Mouse (Mus musculus) ES-CJ7 (cell line): ENCODE data around the gene Mboat7.

Experiments
- DNase-seq: peaks from one replicate; pipeline ENCODE4 v3.0.0; 2011; ENCODE audit warnings: low read depth, low spot score

Gene Mboat7

GRCm38 (mm10) chr7:3692382-3692986 is 839 bp downstream of the Mboat7 start, which contains the start of gene Tsen34:
Gene Tsen34 (plus strand): TSS chr7:3692863.
- DNase-seq = no peak

DNA sequence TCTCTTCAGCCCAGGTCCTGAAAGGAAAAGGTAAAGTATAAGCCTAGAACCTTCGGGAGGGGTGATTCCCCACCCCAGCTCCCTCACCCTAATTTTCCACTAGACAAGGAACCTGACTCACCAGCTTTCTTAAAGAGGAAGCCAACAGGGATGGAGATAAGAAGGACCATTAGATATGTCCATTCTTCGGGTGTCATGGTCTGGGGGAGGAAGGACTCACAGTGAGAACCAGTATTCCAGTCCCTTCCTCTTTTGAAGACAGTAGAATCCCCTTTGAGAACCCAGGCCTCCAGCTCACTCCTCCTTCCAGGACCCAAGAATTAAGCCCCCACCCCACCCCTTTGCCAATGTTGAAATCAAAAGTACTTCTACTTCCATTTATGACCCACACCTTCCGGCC is 1.4 kb downstream of the Mboat7 start:
- DNase-seq = no peak

DNA sequence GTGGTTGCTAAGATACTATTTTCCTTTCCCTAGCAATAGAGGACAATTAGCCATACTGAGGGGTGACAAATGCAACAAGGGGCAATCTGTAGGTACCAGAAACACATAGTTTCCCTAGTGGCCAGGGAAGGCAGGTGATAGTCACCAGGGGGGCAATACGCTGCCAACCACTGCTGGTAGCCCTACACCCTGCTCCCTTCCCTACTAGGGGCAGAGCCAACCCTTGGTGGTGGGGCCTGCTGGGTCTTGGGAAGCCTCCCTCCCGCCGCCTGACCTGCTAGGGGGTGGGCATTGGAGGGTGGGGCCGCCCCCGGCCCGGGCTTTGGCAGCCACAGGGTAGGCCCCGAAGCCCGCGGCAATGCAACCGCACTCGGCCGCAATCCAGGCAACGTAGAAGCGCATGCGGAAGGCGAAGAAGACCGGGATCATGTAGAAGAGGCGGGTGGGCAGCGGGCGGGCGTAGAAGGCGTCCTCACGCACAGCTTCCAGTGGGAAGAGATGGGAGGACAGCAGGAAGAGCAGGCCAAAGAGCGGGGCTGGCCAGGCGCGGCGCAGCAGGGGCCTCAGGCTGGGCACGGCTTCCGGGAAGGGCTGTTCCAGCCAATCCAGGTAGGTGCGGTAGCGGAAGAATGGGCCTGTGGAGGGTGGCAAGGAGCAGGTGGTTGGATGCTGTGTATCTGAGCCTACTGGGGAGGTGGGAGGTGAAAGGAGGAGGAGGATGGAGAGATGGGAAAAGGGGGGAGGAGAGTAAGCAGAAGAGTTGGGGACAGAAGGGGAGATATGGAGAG is 7.7 kb downstream of the Mboat7 start:
- no peak for DNase-seq

- DNase-seq = no peak
Measured at GRCm38 (mm10) chr7:3684698-3685097, 8.6 kb downstream of the Mboat7 start.

GRCm38 (mm10) chr7:3683908-3684550 is 9.3 kb downstream of the Mboat7 start:
- no peak for DNase-seq

GRCm38 (mm10) chr7:3677342-3677741 is 16.0 kb downstream of the Mboat7 start, which contains the start of gene Tmc4:
Gene Tmc4 (minus strand): TSS chr7:3677553.
- no peak for DNase-seq

- no peak for DNase-seq
Measured at GRCm38 (mm10) chr7:3676371-3676770, 17.0 kb downstream of the Mboat7 start.

DNA sequence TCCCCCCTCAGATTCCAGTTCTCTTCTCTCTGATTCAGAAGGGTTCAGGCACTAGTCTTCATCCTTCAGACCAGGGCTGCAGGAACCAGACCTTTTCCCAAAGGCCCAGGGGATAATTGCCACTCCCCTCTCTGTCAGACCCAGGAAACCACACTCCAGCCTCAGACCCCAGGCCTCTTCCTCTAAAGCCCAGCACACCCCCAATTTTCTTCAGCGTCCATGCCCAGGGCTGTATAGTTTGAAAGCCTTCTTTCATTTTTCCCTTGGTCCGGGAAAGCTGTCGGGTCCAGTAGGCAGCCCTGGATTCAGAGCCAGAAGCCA is 18.1 kb downstream of the Mboat7 start:
- no peak for DNase-seq

DNA sequence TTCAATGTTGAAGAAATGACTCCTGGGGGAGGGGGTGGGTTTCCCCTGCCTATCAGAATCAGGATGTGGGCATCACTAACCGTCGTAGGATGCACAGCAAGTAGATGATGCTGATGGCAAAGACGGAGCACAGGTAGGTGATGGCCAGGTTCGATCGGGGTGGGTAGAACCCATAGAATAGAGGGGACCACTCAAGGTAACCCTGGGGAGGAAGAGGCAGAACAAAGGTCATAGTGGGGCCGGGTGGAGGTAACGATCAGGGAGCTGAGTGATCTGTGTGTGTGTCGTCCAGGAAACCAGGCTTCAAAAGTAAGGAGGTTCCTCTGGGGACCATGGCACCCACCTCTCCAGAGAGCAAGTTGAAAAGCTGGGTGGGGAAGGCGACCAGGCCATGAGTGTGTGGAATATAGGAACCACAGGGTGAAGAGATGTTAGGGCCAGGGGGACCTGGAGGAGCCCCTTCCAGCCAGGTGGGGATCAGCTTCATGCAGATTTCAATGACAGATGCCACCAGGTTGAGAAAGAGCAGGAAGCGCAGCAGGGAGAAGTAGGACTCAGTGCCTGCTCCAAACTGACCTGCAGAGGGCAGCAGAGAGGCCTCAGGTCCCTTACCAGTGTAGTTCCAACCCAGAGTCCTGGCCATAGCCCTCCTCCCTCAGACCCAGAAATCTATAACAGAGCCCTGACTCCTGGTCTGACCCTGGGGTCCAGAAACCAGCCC is 18.7 kb downstream of the Mboat7 start:
- peak; percentile 89 for DNase-seq

DNA sequence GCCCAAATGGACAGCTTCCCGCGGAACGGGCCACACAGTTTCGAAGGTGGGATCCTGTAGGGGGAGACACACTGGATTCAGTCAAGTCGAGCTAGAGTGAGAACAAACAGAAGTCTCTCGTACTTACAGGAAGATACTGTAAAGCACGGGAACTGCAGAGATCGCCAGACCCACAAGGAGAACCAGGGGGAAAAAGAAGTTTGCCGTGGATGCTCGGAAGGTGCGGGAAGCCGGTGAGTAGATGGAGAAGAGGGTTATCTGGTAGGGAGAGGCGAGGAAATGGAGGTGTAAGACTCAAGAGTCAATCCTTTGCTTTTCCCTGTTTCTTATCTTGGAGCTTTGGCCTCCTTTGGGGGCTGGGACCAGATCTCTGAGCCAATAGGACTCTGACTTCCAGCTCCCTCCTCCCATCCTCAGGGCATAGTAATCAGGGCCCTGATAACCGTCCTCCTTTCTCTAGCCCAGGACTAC is 26.4 kb downstream of the Mboat7 start:
- peak; percentile 75 for DNase-seq

DNA sequence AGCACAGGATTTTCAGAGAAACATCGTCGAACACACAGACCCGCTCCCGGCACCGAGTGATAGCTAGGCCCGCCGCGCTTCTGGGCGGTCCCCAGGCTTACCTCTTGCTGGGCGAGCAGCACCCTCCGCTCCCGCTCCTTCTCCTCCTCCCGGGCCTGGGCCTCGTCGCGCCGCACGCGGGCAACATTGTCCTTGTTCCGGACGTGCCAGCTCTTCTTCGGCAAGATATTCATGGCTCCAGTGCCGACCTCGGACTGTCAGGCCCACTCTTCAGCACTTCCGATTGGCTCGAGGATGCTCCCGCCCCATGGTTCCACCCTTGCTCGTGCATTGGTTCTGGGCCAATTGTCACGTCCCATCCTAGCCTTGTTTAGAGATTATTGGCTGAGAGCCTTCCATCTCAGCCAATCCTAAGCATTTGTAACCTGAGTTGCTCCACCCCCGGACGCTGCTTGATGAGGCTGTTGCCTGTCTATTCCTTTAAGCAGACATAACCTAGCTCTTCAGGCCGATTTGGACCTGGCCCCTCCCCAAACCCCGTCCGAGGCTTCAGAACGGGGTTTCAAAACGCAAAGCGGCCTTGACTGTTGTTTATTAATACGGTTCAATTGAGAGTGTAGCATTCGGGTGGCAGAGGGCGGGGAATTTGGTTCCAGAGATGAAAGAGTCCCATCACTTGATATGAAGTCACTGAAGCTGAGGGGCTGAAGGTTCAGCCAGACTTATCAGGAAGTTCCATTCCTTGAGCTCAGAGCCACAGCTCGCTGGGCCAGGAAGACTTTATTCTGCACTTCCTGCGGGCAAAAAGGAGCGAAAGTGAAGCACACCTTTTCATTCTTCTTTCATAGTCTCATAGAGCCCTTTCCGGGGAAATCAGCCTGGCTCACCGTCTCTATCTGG is 27.9 kb downstream of the Mboat7 start, which contains the start of gene Leng1:
TSS of gene Leng1 (minus strand) at position 626 of the 900 bp plus-strand sequence.
- DNase-seq = peak; percentile 97

- no peak for DNase-seq
Measured at GRCm38 (mm10) chr7:3664524-3665214, 28.7 kb downstream of the Mboat7 start.

- no peak for DNase-seq
Measured at GRCm38 (mm10) chr7:3658578-3658977, 34.7 kb downstream of the Mboat7 start.

- DNase-seq = no peak
Measured at GRCm38 (mm10) chr7:3656966-3657365, 36.4 kb downstream of the Mboat7 start.

DNA sequence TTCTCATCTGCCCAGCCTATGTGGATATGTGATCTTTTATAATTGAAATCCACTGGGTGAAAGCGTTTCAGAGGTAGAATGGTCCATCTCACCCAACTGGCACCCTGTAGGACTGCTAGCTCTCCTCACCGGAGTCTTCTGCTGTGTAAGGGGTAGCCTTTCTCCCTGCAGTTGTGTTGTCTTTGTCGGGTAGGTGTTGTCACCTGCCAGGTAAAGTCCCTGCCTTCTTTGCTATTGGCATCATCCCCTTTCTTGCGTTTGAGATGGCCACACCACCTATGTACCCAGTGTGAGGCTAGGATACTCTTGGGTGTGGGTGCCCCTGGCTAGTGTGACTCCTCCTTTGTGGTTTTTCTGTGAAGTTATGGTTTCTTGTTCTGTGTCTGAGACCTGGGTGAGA is 46.7 kb downstream of the Mboat7 start:
- no peak for DNase-seq

DNA sequence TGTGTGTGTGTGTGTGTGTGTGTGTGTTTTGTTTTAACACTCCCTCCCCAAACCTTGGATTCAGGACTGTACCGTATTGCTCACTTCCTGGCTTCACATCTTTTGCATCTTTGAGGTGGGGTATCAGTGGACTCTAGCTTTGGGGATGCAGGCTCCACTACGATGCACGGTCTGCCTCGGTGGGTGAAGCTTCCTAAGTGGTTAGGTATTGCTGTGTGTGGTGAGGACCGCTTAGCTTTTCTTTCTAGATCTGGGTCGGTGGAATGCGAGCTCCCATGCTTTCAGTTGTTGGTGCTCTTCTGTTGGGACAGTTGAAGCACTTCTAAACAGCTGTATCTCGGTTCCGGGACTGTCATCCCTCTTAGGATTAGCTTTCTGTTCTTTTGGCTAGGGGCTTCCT is 47.1 kb downstream of the Mboat7 start:
- no peak for DNase-seq

DNA sequence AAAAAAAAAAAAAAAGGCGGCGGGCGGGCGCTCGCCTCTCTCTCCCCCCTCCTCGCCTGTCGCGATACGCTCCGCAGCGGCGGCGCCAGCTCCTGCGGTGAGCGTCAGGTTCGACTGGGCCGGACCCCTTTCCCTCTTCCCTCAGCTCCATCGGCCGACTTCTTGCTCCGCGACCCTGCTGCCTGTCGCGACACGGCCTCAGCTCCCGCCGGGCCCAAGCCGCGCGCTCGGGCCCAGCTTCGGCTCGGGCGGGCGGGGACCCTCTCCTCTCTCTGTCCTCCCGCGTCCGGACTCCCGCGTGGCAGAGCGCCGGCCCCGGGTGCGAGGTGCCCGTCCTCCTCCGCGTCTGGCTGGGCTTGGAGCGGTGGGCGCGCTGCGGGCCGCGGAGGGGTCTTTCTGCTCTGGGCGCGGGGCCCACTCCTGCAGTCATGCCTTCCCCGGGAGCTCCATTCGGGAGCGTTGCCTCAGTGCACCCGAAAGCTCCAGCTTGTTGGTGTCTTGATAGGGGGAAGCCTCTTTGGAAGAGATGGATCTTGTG is 47.8 kb downstream of the Mboat7 start:
- no peak for DNase-seq

DNA sequence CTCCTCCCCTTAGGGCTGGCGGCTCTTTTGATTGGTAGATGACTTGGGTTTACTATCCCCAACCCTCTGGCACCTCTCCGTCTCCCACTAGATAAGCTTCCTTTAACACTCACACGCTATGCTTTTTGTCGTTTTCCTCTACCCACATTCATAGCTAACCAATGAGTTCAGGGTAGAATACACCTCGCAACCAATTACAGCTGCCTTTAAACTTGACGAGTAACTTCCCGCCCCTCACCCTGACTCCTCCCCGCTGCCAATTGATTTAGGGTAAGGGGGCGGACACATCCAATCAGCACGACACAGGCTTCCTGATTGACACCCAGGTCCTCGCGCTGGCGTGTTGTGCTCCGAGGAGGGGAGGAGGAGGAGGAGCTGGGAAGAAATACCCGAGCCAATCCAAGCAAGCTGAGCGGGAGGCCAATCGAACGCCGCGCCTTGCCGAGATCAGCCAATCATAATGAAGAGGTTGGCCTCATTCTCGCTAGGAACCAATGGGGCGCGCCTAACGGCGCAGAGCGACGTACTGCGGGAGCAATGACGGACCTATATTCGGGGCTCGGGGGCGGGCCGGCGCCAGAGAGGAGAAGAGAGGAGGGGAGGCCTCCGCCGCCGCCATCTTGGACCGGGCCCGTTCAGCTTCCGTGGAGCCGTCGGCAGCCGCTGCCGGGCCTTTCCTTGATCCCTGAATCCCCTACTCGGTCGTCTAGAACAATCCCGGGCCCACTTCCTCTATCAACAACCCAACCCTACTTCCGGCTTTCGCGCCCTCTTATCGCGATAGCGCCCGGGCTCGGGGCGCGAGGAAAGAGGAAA is 48.4 kb downstream of the Mboat7 start, which contains the start of gene Cnot3:
TSS of gene Cnot3 (plus strand) at position 597 of the 816 bp plus-strand sequence.
- peak; percentile 99 for DNase-seq

GRCm38 (mm10) chr7:3644348-3644671 is 49.0 kb downstream of the Mboat7 start:
- peak; percentile 29 for DNase-seq
